8 mouse cellular contexts compared by ENCODE assay signal in genomic region chr2:173274428-173275342, GRCm38 (mm10). TPM values are rescaled to one million over a fixed set of nuclear protein-coding genes. Genes with fewer than 3 reads are reported as not detected.
DNase-seq lines count a peak whose midpoint lies in the region; ATAC-seq and TF ChIP-seq lines count a peak whose summit lies in the region.

No protein-coding gene starts in this region.

- H3K27ac ChIP-seq in left cerebral cortex, adult 2 months, result peak overlapping the region; percentile 84
- H3K27ac ChIP-seq in hindbrain, embryonic 12.5 days, result peak overlapping the region; percentile 83; the same call in 1 of the 2 replicates
- peak overlapping the region; percentile 81; the same call in 1 of the 2 replicates for H3K27ac ChIP-seq in midbrain, embryonic 12.5 days (replicated peaks)

- 11% methylated on average over 15 of the region's 15 CpGs for WGBS in hindbrain, embryonic 12.5 days
- whole genome bisulfite sequencing in midbrain, embryonic 12.5 days, result 12% methylated on average over 15 of the region's 15 CpGs

- TF ChIP-seq CTCF in left cerebral cortex, adult 2 months (IDR thresholded peaks at IDR 0.05), result no peak
- TF ChIP-seq CTCF in brain, embryonic 14.5 days (IDR thresholded peaks at IDR 0.05; ENCODE audit: borderline replicate concordance, extremely low read depth, insufficient read depth, insufficient read length), result no peak

- ATAC-seq in hindbrain, embryonic 12.5 days (ENCODE audit: low FRiP score), result peak; percentile 11; the same call in 1 of the 2 replicates
- no peak for ATAC-seq in midbrain, embryonic 12.5 days (ENCODE audit: low FRiP score, low read depth)

- no peaks in the 10 kb centered on the region for H3K9me3 ChIP-seq in hindbrain, embryonic 12.5 days (replicated peaks)
- H3K9me3 ChIP-seq in midbrain, embryonic 12.5 days, result no peaks in the 10 kb centered on the region

- H3K4me3 ChIP-seq in left cerebral cortex, adult 2 months, result peak overlapping the region; percentile 78
- peak overlapping the region; percentile 70 for H3K4me3 ChIP-seq in hindbrain, embryonic 12.5 days
- H3K4me3 ChIP-seq in midbrain, embryonic 12.5 days, result peak overlapping the region; percentile 93

- peak overlapping the region; percentile 82 for H3K4me2 ChIP-seq in hindbrain, embryonic 12.5 days (replicated peaks)
- peak overlapping the region; percentile 80 for H3K4me2 ChIP-seq in midbrain, embryonic 12.5 days (replicated peaks)

- intact Hi-C loops in left cerebral cortex, adult 2 months (cut with DNase I), result loop anchor here (1.0 to 2.0 kb wide), 3 partner anchors 24 to 72 kb away; no protein-coding TSS in a partner anchor
- intact Hi-C loops in left cerebral cortex, postnatal 4 days (cut with DNase I), result no loop called here

- peak overlapping the region; percentile 96 for H3K9ac ChIP-seq in hindbrain, embryonic 12.5 days
- peak overlapping the region; percentile 97 for H3K9ac ChIP-seq in midbrain, embryonic 12.5 days (replicated peaks)

- no peaks in the 10 kb centered on the region for H3K36me3 ChIP-seq in hindbrain, embryonic 12.5 days
- no peaks in the 10 kb centered on the region for H3K36me3 ChIP-seq in midbrain, embryonic 12.5 days

- TF ChIP-seq POLR2A in brain, embryonic 14.5 days (IDR thresholded peaks at IDR 0.05; ENCODE audit: borderline replicate concordance, extremely low read depth, insufficient read depth, insufficient read length, poor library complexity, severe bottlenecking), result no peak

- H3K27me3 ChIP-seq in hindbrain, embryonic 12.5 days, result no peaks in the 10 kb centered on the region
- peaks cover 51% of the 10 kb centered on the region for H3K27me3 ChIP-seq in midbrain, embryonic 12.5 days

- peaks cover 58% of the 10 kb centered on the region for H3K4me1 ChIP-seq in hindbrain, embryonic 12.5 days
- H3K4me1 ChIP-seq in midbrain, embryonic 12.5 days, result peaks cover 58% of the 10 kb centered on the region

- DNase-seq in left cerebral cortex, adult 2 months (ENCODE audit: extremely low spot score in 1 of 2, low spot score in 2 of 2), result peak; percentile 32 to 42
- DNase-seq in left cerebral cortex, postnatal 4 days, result no peak
- DNase-seq in brain, embryonic 14.5 days (ENCODE audit: low read depth), result peak; percentile 39
- peak; percentile 64 for DNase-seq in thymus, postnatal 4 days
- no peak for DNase-seq in ovary, adult 18-20 months (ENCODE audit: low spot score)
- DNase-seq in adrenal gland, postnatal 36 days, result no peak

RNA-seq across cellular contexts. Expression of gene Pmepa1, which starts 1.6 kb away (rescaled TPM):
- total RNA-seq in left cerebral cortex, adult 2 months (2021), result 10 to 100 TPM; 53.4 to 58.5 TPM
- total RNA-seq in left cerebral cortex, postnatal 4 days (2021), result 10 to 100 TPM; 32.7 to 45.3 TPM
- polyA plus RNA-seq in brain, embryonic 14.5 days (2012; rRNA removed), result 25.5 and 31.7 TPM in 2 replicates
- polyA plus RNA-seq in hindbrain, embryonic 12.5 days (2016; fragmentation: Nextera tagmentation; extraction: Ambion mirVana), result 5.6 and 6.3 TPM in 2 replicates
- polyA plus RNA-seq in midbrain, embryonic 12.5 days (2016; fragmentation: Nextera tagmentation; extraction: Ambion mirVana), result 4.6 and 4.8 TPM in 2 replicates
- total RNA-seq in adrenal gland, postnatal 36 days (2021), result 10 to 100 TPM; 54.8 to 55.5 TPM

RNA-seq across cellular contexts. Expression of gene Zbp1, which starts 56.0 kb away (rescaled TPM):
- under 1 TPM in 1 of 2 experiments, not detected in 1; 0.36 TPM for total RNA-seq in left cerebral cortex, adult 2 months (2021)
- under 1 TPM in 1 of 2 experiments, not detected in 1; 0.20 TPM for total RNA-seq in left cerebral cortex, postnatal 4 days (2021)
- 0.18 and 0.40 TPM in 2 replicates for polyA plus RNA-seq in brain, embryonic 14.5 days (2012; rRNA removed)
- 0.28 TPM in 1 of 2 replicates, not detected in the other for polyA plus RNA-seq in hindbrain, embryonic 12.5 days (2016; fragmentation: Nextera tagmentation; extraction: Ambion mirVana)
- polyA plus RNA-seq in midbrain, embryonic 12.5 days (2016; fragmentation: Nextera tagmentation; extraction: Ambion mirVana), result 0.63 and 0.80 TPM in 2 replicates
- total RNA-seq in adrenal gland, postnatal 36 days (2021), result 1 to 10 TPM; 1.6 to 4.9 TPM

Comparison
In these comparisons a context has a peak if more than half of its experiments do, and no peak if none do; other contexts are left out.
1. DNase-seq: peak in left cerebral cortex, adult 2 months (2 of 2), brain, embryonic 14.5 days (single experiment) and thymus, postnatal 4 days (single experiment); none in left cerebral cortex, postnatal 4 days (single experiment), ovary, adult 18-20 months (single experiment) and adrenal gland, postnatal 36 days (0 of 2).
2. Peak in every context shown above with its lines, with median percentiles within 50 percentile points of each other: H3K27ac ChIP-seq and H3K4me3 ChIP-seq.